Mouse (Mus musculus) spleen, adult 2 months (tissue): ENCODE measurements around the gene Ddc. TPM values are rescaled to one million over a fixed set of nuclear protein-coding genes. Genes with fewer than 3 reads are reported as not detected.

ENCODE experiments used
- DNase-seq, 2 experiments: peaks; one replicate each; pipeline versions ENCODE4 v3.0.0 to v3.0.0-alpha.2; 2012 to 2021; ENCODE audit warnings: low spot score in 2 of 2, low read depth in 1 of 2
- H3K27ac ChIP-seq: fragments of 200-500 bp; 2 replicates; pipeline ENCODE4 v1.5.1; 2012; ENCODE audit warnings: low read length, inconsistent platforms; ENCODE audit not compliant: insufficient read depth
- H3K27me3 ChIP-seq: fragments of 200-500 bp; 2 replicates; pipeline ENCODE4 v1.6.1; 2012; ENCODE audit warnings: mild to moderate bottlenecking, moderate library complexity, low read length, inconsistent platforms; ENCODE audit not compliant: control insufficient read depth, insufficient read depth
- H3K36me3 ChIP-seq: fragments of 200-500 bp; 2 replicates; pipeline ENCODE4 v1.6.1; 2012; ENCODE audit warnings: mild to moderate bottlenecking, low read length, inconsistent platforms; ENCODE audit not compliant: control insufficient read depth, insufficient read depth
- H3K4me1 ChIP-seq: fragments of 200-500 bp; 2 replicates; pipeline ENCODE4 v1.6.1; 2011; ENCODE audit warnings: inconsistent platforms; ENCODE audit not compliant: control insufficient read depth, insufficient read depth, insufficient read length
- H3K4me3 ChIP-seq: fragments of 200-500 bp; 2 replicates; pipeline ENCODE4 v1.5.1; 2011; ENCODE audit warnings: mild to moderate bottlenecking, inconsistent platforms; ENCODE audit not compliant: insufficient read depth, insufficient read length; ENCODE audit errors: extremely low read depth
- CTCF ChIP-seq: fragments of 200-500 bp; IDR thresholded peaks from 2 replicates; pipeline ENCODE4 v1.5.1; 2011; ENCODE audit warnings: mild to moderate bottlenecking, inconsistent platforms; ENCODE audit not compliant: insufficient read depth, insufficient read length, insufficient replicate concordance; ENCODE audit errors: extremely low read depth
- POLR2A ChIP-seq: fragments of 200-500 bp; IDR thresholded peaks from 2 replicates; pipeline ENCODE4 v1.6.1; 2011; ENCODE audit warnings: low read depth, low read length, inconsistent platforms
- WGBS: fragments of 180-500 bp; shearing (Covaris S2); methylation state at CpG from one replicate; pipeline ENCODE4 v1.1.7; 2018; 5-methylcytosine and 5-hydroxymethylcytosine counted together
- polyA plus RNA-seq: library from polyadenylated mRNA; depleted of rRNA; stranded (reverse); fragments of >200 nt; gene quantifications from 2 replicates; pipeline ENCODE4 v1.2.3, GENCODE M21; 2012

Gene Ddc
- polyA plus RNA-seq, 1 experiment = 0.35 TPM

- DNase-seq = no peak
- Histone ChIP-seq H3K27me3 (no peaks in the 10 kb centered on the region), H3K4me3 (peak overlapping the region; percentile 76), H3K4me1 (peaks cover 4% of the 10 kb centered on the region; the same call in 1 of the 2 replicates), H3K27ac (peak overlapping the region; percentile 34), H3K36me3 (peaks cover 1% of the 10 kb centered on the region; the same call in 1 of the 2 replicates)
- WGBS = 4% methylated on average over 25 of the region's 25 CpGs
- no peak for TF ChIP-seq CTCF
- TF ChIP-seq POLR2A = no peak
Measured at GRCm38 (mm10) chr11:11808035-11808819, 89.7 kb downstream of the Ddc start.

GRCm38 (mm10) chr11:11805951-11806350 lies 92.0 kb downstream of the Ddc start:
- no peak for TF ChIP-seq POLR2A
- TF ChIP-seq CTCF = no peak
- no peak overlapping the region for H3K27ac ChIP-seq
- no peak overlapping the region for H3K4me3 ChIP-seq
- DNase-seq = no peak
- peaks cover 4% of the 10 kb centered on the region for H3K36me3 ChIP-seq
- peaks cover 2% of the 10 kb centered on the region; the same call in 1 of the 2 replicates for H3K4me1 ChIP-seq
- WGBS = 92% methylated on average over 4 of the region's 4 CpGs
- H3K27me3 ChIP-seq = no peaks in the 10 kb centered on the region

- Histone ChIP-seq H3K36me3 (peaks cover 4% of the 10 kb centered on the region), H3K4me1 (peaks cover under 1% of the 10 kb centered on the region; the same call in 1 of the 2 replicates), H3K27me3 (no peaks in the 10 kb centered on the region), H3K27ac (no peak overlapping the region), H3K4me3 (no peak overlapping the region)
- WGBS = 88% methylated on average over 5 of the region's 5 CpGs
- TF ChIP-seq POLR2A (no peak), CTCF (no peak)
- DNase-seq = no peak
Measured at GRCm38 (mm10) chr11:11804421-11804820, 93.5 kb downstream of the Ddc start.

- no peaks in the 10 kb centered on the region for H3K27me3 ChIP-seq
- no peak overlapping the region for H3K4me3 ChIP-seq
- H3K36me3 ChIP-seq = peaks cover 4% of the 10 kb centered on the region
- WGBS = 89% methylated on average over 9 of the region's 9 CpGs
- TF ChIP-seq POLR2A = no peak
- TF ChIP-seq CTCF = no peak
- H3K27ac ChIP-seq = no peak overlapping the region
- DNase-seq = no peak
- no peaks in the 10 kb centered on the region for H3K4me1 ChIP-seq
Measured at GRCm38 (mm10) chr11:11801067-11801466, 96.9 kb downstream of the Ddc start.

GRCm38 (mm10) chr11:11800304-11800703 lies 97.6 kb downstream of the Ddc start:
- Histone ChIP-seq H3K27me3 (no peaks in the 10 kb centered on the region), H3K4me3 (no peak overlapping the region), H3K4me1 (no peaks in the 10 kb centered on the region), H3K27ac (no peak overlapping the region), H3K36me3 (peaks cover 3% of the 10 kb centered on the region)
- TF ChIP-seq CTCF (no peak), POLR2A (no peak)
- 87% methylated on average over 3 of the region's 3 CpGs for WGBS
- DNase-seq = no peak

GRCm38 (mm10) chr11:11798690-11799089 lies 99.3 kb downstream of the Ddc start:
- Histone ChIP-seq H3K4me3 (no peak overlapping the region), H3K4me1 (no peaks in the 10 kb centered on the region), H3K27ac (no peak overlapping the region), H3K27me3 (no peaks in the 10 kb centered on the region), H3K36me3 (peaks cover 3% of the 10 kb centered on the region)
- TF ChIP-seq CTCF (no peak), POLR2A (no peak)
- no peak for DNase-seq
- 88% methylated on average over 1 of the region's 1 CpGs for WGBS

GRCm38 (mm10) chr11:11794626-11795025 lies 103.3 kb downstream of the Ddc start:
- Histone ChIP-seq H3K36me3 (no peaks in the 10 kb centered on the region), H3K4me1 (no peaks in the 10 kb centered on the region), H3K27me3 (no peaks in the 10 kb centered on the region), H3K27ac (no peak overlapping the region), H3K4me3 (no peak overlapping the region)
- 91% methylated on average over 1 of the region's 1 CpGs for WGBS
- no peak for DNase-seq
- TF ChIP-seq CTCF (no peak), POLR2A (no peak)
